ENCODE assay signal across 20 mouse cellular contexts in the genomic region with DNA sequence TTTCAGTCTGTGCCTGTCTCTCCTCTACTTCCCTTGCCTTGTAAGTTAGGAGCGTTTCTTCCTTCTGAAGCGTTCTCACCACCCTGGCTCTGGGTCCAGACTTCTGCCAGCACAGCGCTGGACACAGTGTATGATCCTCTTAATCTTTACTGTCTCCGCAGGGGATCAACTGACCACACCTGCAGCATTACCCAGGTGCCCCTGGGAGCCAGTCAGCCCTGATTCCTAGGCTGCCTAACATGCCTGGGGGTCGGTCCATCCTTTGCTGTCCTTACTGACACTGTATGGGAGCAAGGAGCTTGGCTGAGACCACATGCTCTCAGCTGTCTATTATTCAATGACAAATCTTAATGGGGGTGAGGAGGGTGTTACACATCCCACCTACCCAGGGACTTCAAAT. TPM values are rescaled to one million over a fixed set of nuclear protein-coding genes. Genes with fewer than 3 reads are reported as not detected.
"Had no signal": no experiment of that assay in that cellular context is flagged by ENCODE, and none has a peak within 500 bp of the region (broad histone marks: within the 10 kb centered on the region; RNA-seq: fewer than 3 reads in every experiment).

No protein-coding gene starts in this region.

- DNase-seq: forebrain, postnatal 0 days; gastrocnemius, postnatal 14 days; gastrocnemius, postnatal 36 days; heart, adult 18-20 months; heart, postnatal 14 days; heart, postnatal 36 days; kidney, adult 18-20 months; kidney, adult 8-10 months; kidney, postnatal 14 days; liver had no signal

RNA-seq across cellular contexts. Expression of a gene that starts 10.5 kb away (rescaled TPM):
- total RNA-seq: gastrocnemius, adult 18-20 months; gastrocnemius, adult 8-10 months; gastrocnemius, postnatal 14 days; gastrocnemius, postnatal 36 days; heart, adult 18-20 months; heart, adult 8-10 months; heart, postnatal 14 days; heart, postnatal 36 days; hematopoietic stem cell, adult 5-6 weeks; layer of hippocampus, adult 2 months; layer of hippocampus, postnatal 10 days; layer of hippocampus, postnatal 25 days; left cerebral cortex, adult 2 months; left cerebral cortex, postnatal 14 days; left cerebral cortex, postnatal 36 days had no signal
